Mouse (Mus musculus) heart, postnatal 0 days (tissue): ENCODE measurements at regions not wholly inside any gene's neighbourhood (a gene's known extent, or its start where the extent isn't known, plus 50 kb on each side); places are given as distances from the start of the nearest gene placed in this dataset.
"Not testable (repeated sequence)": the region's sequence is repeated elsewhere in the genome, so short reads cannot be mapped to it uniquely, and the experiment has no call there.

Source experiments
- ATAC-seq: fragments of 200-750 bp; cut with Nextera tagmentation; 2 replicates; pipeline ENCODE4 v1.8.0; 2017; ENCODE audit warnings: low read depth, moderate number of reproducible peaks, moderate library complexity; ENCODE audit not compliant: insufficient read depth
- DNase-seq: peaks from one replicate; pipeline ENCODE4 v3.0.0-alpha.2; 2016; ENCODE audit warnings: low spot score
- H3K27ac ChIP-seq: fragments of 300-500 bp; sonication (generic); 2 replicates; pipeline ENCODE4 v1.5.1; 2014; ENCODE audit warnings: low read depth, mild to moderate bottlenecking
- H3K27me3 ChIP-seq: fragments of 300-500 bp; sonication (generic); 2 replicates; pipeline ENCODE4 v1.6.1; 2014; ENCODE audit warnings: low read length, mixed read lengths; ENCODE audit not compliant: control insufficient read depth, insufficient read depth
- H3K36me3 ChIP-seq: fragments of 300-500 bp; sonication (generic); replicated peaks from 2 replicates; pipeline ENCODE4 v1.6.1; 2014; ENCODE audit warnings: low read length, mixed read lengths; ENCODE audit not compliant: control insufficient read depth, insufficient read depth
- H3K4me1 ChIP-seq: fragments of 300-500 bp; sonication (generic); 2 replicates; pipeline ENCODE4 v1.6.1; 2014; ENCODE audit warnings: antibody characterized with exemption; ENCODE audit not compliant: control insufficient read depth, insufficient read depth
- H3K4me2 ChIP-seq: fragments of 300-500 bp; sonication (generic); 2 replicates; pipeline ENCODE4 v1.6.1; 2014; ENCODE audit warnings: low read depth, mild to moderate bottlenecking, low read length, moderate library complexity
- H3K4me3 ChIP-seq: fragments of 300-500 bp; sonication (generic); 2 replicates; pipeline ENCODE4 v1.5.1; 2014; ENCODE audit warnings: low read depth, low read length
- H3K9ac ChIP-seq: fragments of 300-500 bp; sonication (generic); replicated peaks from 2 replicates; pipeline ENCODE4 v1.6.1; 2014; ENCODE audit warnings: low read depth, low read length, mixed read lengths
- H3K9me3 ChIP-seq: fragments of 300-500 bp; sonication (generic); replicated peaks from 2 replicates; pipeline ENCODE4 v1.6.1; 2016; ENCODE audit warnings: low read length; ENCODE audit not compliant: control insufficient read depth
- CTCF ChIP-seq: IDR thresholded peaks from 2 replicates; pipeline ENCODE4 v1.5.1; 2016; ENCODE audit warnings: antibody characterized with exemption, control low read depth, low read depth
- EP300 ChIP-seq: IDR thresholded peaks from 2 replicates; pipeline ENCODE4 v1.6.1; 2016; ENCODE audit warnings: antibody characterized with exemption, low read depth
- WGBS: fragments of 180-500 bp; shearing (Covaris S2); extraction: QIAGEN DNeasy Blood & Tissue Kit; methylation state at CpG from one replicate; pipeline ENCODE4 v1.1.7; 2014; 5-methylcytosine and 5-hydroxymethylcytosine counted together

GRCm38 (mm10) chr3:22301991-22302517 is 225.6 kb downstream of the Tbl1xr1 start:
- Histone ChIP-seq H3K27ac (no peak overlapping the region), H3K4me2 (no peak overlapping the region), H3K9me3 (no peaks in the 10 kb centered on the region), H3K27me3 (no peaks in the 10 kb centered on the region), H3K9ac (no peak overlapping the region), H3K4me1 (no peaks in the 10 kb centered on the region), H3K36me3 (no peaks in the 10 kb centered on the region), H3K4me3 (no peak overlapping the region)
- DNase-seq (no peak), ATAC-seq (no peak)
- WGBS = 63% methylated on average over 5 of the region's 5 CpGs
- TF ChIP-seq CTCF = no peak
- no peak for TF ChIP-seq EP300

GRCm38 (mm10) chr3:22304145-22304544 is 227.7 kb downstream of the Tbl1xr1 start:
- H3K4me3 ChIP-seq = no peak overlapping the region
- H3K9ac ChIP-seq = no peak overlapping the region
- no peaks in the 10 kb centered on the region for H3K4me1 ChIP-seq
- 55% methylated on average over 1 of the region's 1 CpGs for WGBS
- no peaks in the 10 kb centered on the region for H3K27me3 ChIP-seq
- DNase-seq (no peak), ATAC-seq (no peak)
- TF ChIP-seq CTCF (no peak), EP300 (no peak)
- H3K36me3 ChIP-seq = no peaks in the 10 kb centered on the region
- no peaks in the 10 kb centered on the region for H3K9me3 ChIP-seq
- no peak overlapping the region for H3K4me2 ChIP-seq
- no peak overlapping the region for H3K27ac ChIP-seq

GRCm38 (mm10) chr3:22306624-22307023 is 230.2 kb downstream of the Tbl1xr1 start:
- TF ChIP-seq EP300 (no peak), CTCF (no peak; the same call in 1 of the 2 replicates)
- Histone ChIP-seq H3K4me2 (no peak overlapping the region), H3K27ac (no peak overlapping the region), H3K4me1 (no peaks in the 10 kb centered on the region), H3K27me3 (no peaks in the 10 kb centered on the region), H3K36me3 (no peaks in the 10 kb centered on the region), H3K9ac (no peak overlapping the region), H3K4me3 (no peak overlapping the region), H3K9me3 (no peaks in the 10 kb centered on the region)
- WGBS = 66% methylated on average over 4 of the region's 4 CpGs
- DNase-seq = no peak
- no peak for ATAC-seq

- peak; percentile 12 for DNase-seq
- no peak overlapping the region for H3K27ac ChIP-seq
- H3K36me3 ChIP-seq = no peaks in the 10 kb centered on the region
- no peaks in the 10 kb centered on the region for H3K27me3 ChIP-seq
- no peak overlapping the region for H3K9ac ChIP-seq
- H3K4me1 ChIP-seq = no peaks in the 10 kb centered on the region
- TF ChIP-seq EP300 = no peak
- TF ChIP-seq CTCF = peak; percentile 87
- 8% methylated on average over 4 of the region's 4 CpGs for WGBS
- H3K4me2 ChIP-seq = no peak overlapping the region
- no peak overlapping the region for H3K4me3 ChIP-seq
- ATAC-seq = no peak
- no peaks in the 10 kb centered on the region for H3K9me3 ChIP-seq
Measured at GRCm38 (mm10) chr3:22308962-22309361, 232.5 kb downstream of the Tbl1xr1 start.

GRCm38 (mm10) chr3:22316466-22317185 is 240.2 kb downstream of the Tbl1xr1 start:
- Histone ChIP-seq H3K4me2 (no peak overlapping the region), H3K9ac (no peak overlapping the region), H3K4me3 (no peak overlapping the region), H3K27ac (no peak overlapping the region), H3K9me3 (no peaks in the 10 kb centered on the region), H3K36me3 (no peaks in the 10 kb centered on the region), H3K4me1 (no peaks in the 10 kb centered on the region), H3K27me3 (no peaks in the 10 kb centered on the region)
- TF ChIP-seq EP300 (no peak), CTCF (no peak)
- 79% methylated on average over 10 of the region's 10 CpGs for WGBS
- ATAC-seq (no peak), DNase-seq (no peak)

- not testable (repeated sequence) for H3K4me2 ChIP-seq, DNase-seq, H3K27me3 ChIP-seq, H3K27ac ChIP-seq, H3K4me1 ChIP-seq, ATAC-seq, H3K9ac ChIP-seq, H3K9me3 ChIP-seq, H3K36me3 ChIP-seq, H3K4me3 ChIP-seq
- 89% methylated on average over 1 of the region's 1 CpGs for WGBS
Measured at GRCm38 (mm10) chr3:22320425-22320824, 244.0 kb downstream of the Tbl1xr1 start.
